Mouse (Mus musculus) hindbrain, embryonic 10.5 days (tissue): ENCODE data around the gene Snrnp35. TPM values are rescaled to one million over a fixed set of nuclear protein-coding genes. Genes with fewer than 3 reads are reported as not detected.

Experiments
- DNase-seq: peaks from one replicate; pipeline ENCODE4 v3.0.0-alpha.2; 2017; ENCODE audit warnings: low spot score
- H3K27ac ChIP-seq: fragments of 300-500 bp; sonication (generic); 2 replicates; pipeline ENCODE4 v1.5.1; 2016; ENCODE audit warnings: mild to moderate bottlenecking, moderate library complexity
- H3K27me3 ChIP-seq: fragments of 300-500 bp; sonication (generic); 2 replicates; pipeline ENCODE4 v1.6.1; 2016; ENCODE audit warnings: mild to moderate bottlenecking; ENCODE audit not compliant: poor library complexity, insufficient read depth, severe bottlenecking
- H3K36me3 ChIP-seq: fragments of 300-500 bp; sonication (generic); 2 replicates; pipeline ENCODE4 v1.6.1; 2016; ENCODE audit warnings: mild to moderate bottlenecking, moderate library complexity
- H3K4me1 ChIP-seq: fragments of 300-500 bp; sonication (generic); replicated peaks from 2 replicates; pipeline ENCODE4 v1.6.1; 2016; ENCODE audit warnings: mild to moderate bottlenecking
- H3K4me3 ChIP-seq: fragments of 300-500 bp; sonication (generic); 2 replicates; pipeline ENCODE4 v1.5.1; 2016; ENCODE audit warnings: mild to moderate bottlenecking, moderate library complexity
- H3K9me3 ChIP-seq: fragments of 300-500 bp; sonication (generic); 2 replicates; pipeline ENCODE4 v1.6.1; 2016; ENCODE audit warnings: mild to moderate bottlenecking, moderate library complexity
- WGBS: fragments of 180-500 bp; shearing (Covaris S2); methylation state at CpG from one replicate; pipeline ENCODE4 v1.1.7; 2016; 5-methylcytosine and 5-hydroxymethylcytosine counted together
- polyA plus RNA-seq: library from polyadenylated mRNA; unstranded; fragments of >200 nt; fragmentation: Nextera tagmentation; extraction: Ambion mirVana; gene quantifications from 2 replicates; pipeline ENCODE4 v1.2.1, GENCODE M21; 2016

The Snrnp35 gene
- polyA plus RNA-seq = 29.7 and 35.4 TPM in 2 replicates

GRCm38 (mm10) chr5:124482966-124483654 lies at the start of gene Snrnp35:
Gene Snrnp35, plus strand, starts transcription at chr5:124483134.
- peak within 1 kb of the TSS; percentile 80 for H3K4me3 ChIP-seq
- H3K27ac ChIP-seq = peak within 1 kb of the TSS; percentile 99
- peaks cover 23% of the 10 kb centered on the region for H3K4me1 ChIP-seq
- under 1% methylated on average over 48 of the region's 48 CpGs for WGBS
- no peaks in the 10 kb centered on the region for H3K9me3 ChIP-seq
- H3K36me3 ChIP-seq = peaks cover 16% of the 10 kb centered on the region
- peak; percentile 92 for DNase-seq
- H3K27me3 ChIP-seq = no peaks in the 10 kb centered on the region

GRCm38 (mm10) chr5:124438229-124438628 lies 44.7 kb upstream of the Snrnp35 start:
- Histone ChIP-seq H3K4me1 (peaks cover 17% of the 10 kb centered on the region), H3K9me3 (no peaks in the 10 kb centered on the region), H3K36me3 (peaks cover 3% of the 10 kb centered on the region; the same call in 1 of the 2 replicates), H3K27ac (no peak overlapping the region; the same call in 1 of the 2 replicates), H3K4me3 (no peak overlapping the region), H3K27me3 (no peaks in the 10 kb centered on the region)
- DNase-seq = no peak
- 86% methylated on average over 5 of the region's 5 CpGs for WGBS

GRCm38 (mm10) chr5:124438746-124439145 lies 44.2 kb upstream of the Snrnp35 start:
- DNase-seq = no peak
- peaks cover 17% of the 10 kb centered on the region for H3K4me1 ChIP-seq
- WGBS = 66% methylated on average over 5 of the region's 5 CpGs

GRCm38 (mm10) chr5:124439447-124440093 lies 43.4 kb upstream of the Snrnp35 start, which contains the start of gene Kmt5a:
Gene Kmt5a, plus strand, starts transcription at chr5:124439930.
- WGBS = under 1% methylated on average over 34 of the region's 34 CpGs
- H3K27ac ChIP-seq = peak within 1 kb of the TSS; percentile 94
- peaks cover 3% of the 10 kb centered on the region; the same call in 1 of the 2 replicates for H3K36me3 ChIP-seq
- H3K4me3 ChIP-seq = peak within 1 kb of the TSS; percentile 88
- no peaks in the 10 kb centered on the region for H3K27me3 ChIP-seq
- peak; percentile 97 for DNase-seq
- no peaks in the 10 kb centered on the region for H3K9me3 ChIP-seq
- H3K4me1 ChIP-seq = peaks cover 18% of the 10 kb centered on the region

More at GRCm38 (mm10) chr5:124438746-124439145, 44.2 kb upstream of the Snrnp35 start:
- no peaks in the 10 kb centered on the region for H3K27me3 ChIP-seq
- H3K27ac ChIP-seq = peak overlapping the region; percentile 94
- H3K36me3 ChIP-seq = peaks cover 3% of the 10 kb centered on the region; the same call in 1 of the 2 replicates
- H3K9me3 ChIP-seq = no peaks in the 10 kb centered on the region
- peak overlapping the region; percentile 88 for H3K4me3 ChIP-seq

- Histone ChIP-seq H3K27ac (peak overlapping the region; percentile 94), H3K4me1 (peaks cover 25% of the 10 kb centered on the region), H3K9me3 (no peaks in the 10 kb centered on the region), H3K4me3 (peak overlapping the region; percentile 88), H3K27me3 (no peaks in the 10 kb centered on the region), H3K36me3 (peaks cover 3% of the 10 kb centered on the region; the same call in 1 of the 2 replicates)
- under 1% methylated on average over 30 of the region's 30 CpGs for WGBS
- DNase-seq = peak; percentile 84
Observed at GRCm38 (mm10) chr5:124440094-124440701, 42.7 kb upstream of the Snrnp35 start.

GRCm38 (mm10) chr5:124442628-124443027 lies 40.3 kb upstream of the Snrnp35 start:
- Histone ChIP-seq H3K9me3 (no peaks in the 10 kb centered on the region), H3K4me3 (no peak overlapping the region), H3K4me1 (peaks cover 43% of the 10 kb centered on the region), H3K27me3 (no peaks in the 10 kb centered on the region), H3K36me3 (peaks cover 12% of the 10 kb centered on the region), H3K27ac (no peak overlapping the region)
- WGBS = 84% methylated on average over 2 of the region's 2 CpGs
- no peak for DNase-seq

GRCm38 (mm10) chr5:124444208-124444607 lies 38.7 kb upstream of the Snrnp35 start:
- no peak for DNase-seq
- peaks cover 48% of the 10 kb centered on the region for H3K4me1 ChIP-seq
- H3K27ac ChIP-seq = no peak overlapping the region; the same call in 1 of the 2 replicates
- H3K27me3 ChIP-seq = no peaks in the 10 kb centered on the region
- 77% methylated on average over 3 of the region's 3 CpGs for WGBS
- H3K4me3 ChIP-seq = peak overlapping the region; percentile 94
- H3K9me3 ChIP-seq = no peaks in the 10 kb centered on the region
- peaks cover 28% of the 10 kb centered on the region for H3K36me3 ChIP-seq

GRCm38 (mm10) chr5:124444661-124445561 lies 38.0 kb upstream of the Snrnp35 start:
- Histone ChIP-seq H3K27me3 (no peaks in the 10 kb centered on the region), H3K27ac (peak overlapping the region; percentile 96), H3K4me1 (peaks cover 48% of the 10 kb centered on the region), H3K36me3 (peaks cover 35% of the 10 kb centered on the region), H3K9me3 (no peaks in the 10 kb centered on the region), H3K4me3 (peak overlapping the region; percentile 94)
- WGBS = 11% methylated on average over 66 of the region's 66 CpGs
- DNase-seq = peak; percentile 70

- peaks cover 43% of the 10 kb centered on the region for H3K36me3 ChIP-seq
- peaks cover 40% of the 10 kb centered on the region for H3K4me1 ChIP-seq
- H3K4me3 ChIP-seq = peak overlapping the region; percentile 94
- peak; percentile 56 for DNase-seq
- 2% methylated on average over 76 of the region's 77 CpGs for WGBS
- H3K27ac ChIP-seq = peak overlapping the region; percentile 96
- no peaks in the 10 kb centered on the region for H3K9me3 ChIP-seq
- no peaks in the 10 kb centered on the region for H3K27me3 ChIP-seq
Observed at GRCm38 (mm10) chr5:124445621-124446293, 37.2 kb upstream of the Snrnp35 start.

GRCm38 (mm10) chr5:124446301-124446881 lies 36.5 kb upstream of the Snrnp35 start:
- peak overlapping the region; percentile 96 for H3K27ac ChIP-seq
- DNase-seq = peak; percentile 69
- WGBS = 5% methylated on average over 15 of the region's 15 CpGs
- no peaks in the 10 kb centered on the region for H3K27me3 ChIP-seq
- H3K4me3 ChIP-seq = peak overlapping the region; percentile 94
- peaks cover 37% of the 10 kb centered on the region for H3K4me1 ChIP-seq
- no peaks in the 10 kb centered on the region for H3K9me3 ChIP-seq
- peaks cover 50% of the 10 kb centered on the region for H3K36me3 ChIP-seq

- DNase-seq = no peak
- WGBS = 82% methylated on average over 6 of the region's 6 CpGs
- peaks cover 38% of the 10 kb centered on the region for H3K4me1 ChIP-seq
- peaks cover 77% of the 10 kb centered on the region for H3K36me3 ChIP-seq
- no peaks in the 10 kb centered on the region for H3K27me3 ChIP-seq
- no peak overlapping the region for H3K4me3 ChIP-seq
- no peak overlapping the region for H3K27ac ChIP-seq
- H3K9me3 ChIP-seq = no peaks in the 10 kb centered on the region
Observed at GRCm38 (mm10) chr5:124449494-124449893, 33.4 kb upstream of the Snrnp35 start.
